36 mouse cellular contexts compared by ENCODE assay signal in the genomic region with DNA sequence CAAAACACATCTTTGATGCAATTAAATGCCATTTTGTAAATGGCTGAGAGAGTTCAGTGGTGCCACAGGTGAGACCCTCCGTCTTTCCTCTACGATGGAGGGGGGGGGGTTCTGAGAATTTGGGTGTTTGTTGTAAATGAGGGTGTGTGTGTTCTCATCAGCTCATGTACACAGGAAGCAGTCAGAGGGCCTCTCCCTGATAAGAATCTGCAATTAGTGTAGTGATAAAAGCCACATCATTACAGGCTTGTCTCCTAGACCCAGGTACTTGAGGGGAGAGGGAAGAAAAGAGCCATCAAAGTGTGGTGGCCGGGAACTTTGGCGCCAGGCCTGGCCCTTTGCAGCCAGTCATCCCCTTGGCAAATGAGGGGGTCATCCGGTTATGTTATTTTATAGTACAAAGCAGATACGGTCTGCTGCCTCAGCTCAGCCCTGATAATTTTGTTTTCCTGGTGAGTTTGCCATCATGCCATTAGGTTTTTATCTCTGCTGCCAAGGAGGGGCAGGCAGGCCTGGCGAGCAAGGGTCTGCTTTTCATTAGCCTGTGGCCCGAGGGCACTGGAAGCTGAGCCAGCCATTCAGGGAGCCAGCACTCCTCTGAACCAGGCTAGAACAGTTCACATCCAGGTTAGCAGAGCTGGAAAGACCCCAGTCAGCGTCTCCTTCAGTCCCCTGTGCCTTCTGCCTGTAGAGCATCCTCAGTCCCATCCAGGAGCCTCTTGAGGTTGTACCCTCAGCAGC. TPM values are rescaled to one million over a fixed set of nuclear protein-coding genes. Genes with fewer than 3 reads are reported as not detected.
DNase-seq lines count a peak whose midpoint lies in the region; ATAC-seq and TF ChIP-seq lines count a peak whose summit lies in the region.
"Had no signal": no experiment of that assay in that cellular context is flagged by ENCODE, and none has a peak within 500 bp of the region (broad histone marks: within the 10 kb centered on the region; RNA-seq: fewer than 3 reads in every experiment).

No protein-coding gene starts in this region.

- H3K4me1 ChIP-seq in forebrain, embryonic 14.5 days (ENCODE audit: control insufficient read depth, insufficient read depth, low read length), result no peaks in the 10 kb centered on the region
- no peaks in the 10 kb centered on the region for H3K4me1 ChIP-seq in forebrain, embryonic 11.5 days (replicated peaks; ENCODE audit: control insufficient read depth, insufficient read depth, low read length)
- peaks cover 22% of the 10 kb centered on the region for H3K4me1 ChIP-seq in limb, embryonic 10.5 days
- no peaks in the 10 kb centered on the region for H3K4me1 ChIP-seq in intestine, postnatal 0 days (replicated peaks; ENCODE audit: control insufficient read depth, insufficient read depth, low read length)
- H3K4me1 ChIP-seq: heart, embryonic 13.5 days; liver, embryonic 12.5 days; midbrain, embryonic 10.5 days had no signal

- no peak for ATAC-seq in forebrain, embryonic 14.5 days
- no peak for ATAC-seq in forebrain, embryonic 11.5 days (replicated peaks; ENCODE audit: low FRiP score)
- ATAC-seq in intestine, postnatal 0 days, result no peak
- ATAC-seq: forebrain, embryonic 16.5 days; hindbrain, postnatal 0 days; liver, embryonic 12.5 days; midbrain, embryonic 16.5 days had no signal

- intact Hi-C loops in heart, postnatal 10 days (cut with DNase I), result no loop called here

- H3K9me3 ChIP-seq in forebrain, embryonic 14.5 days (replicated peaks; ENCODE audit: control insufficient read depth, low read length), result no peaks in the 10 kb centered on the region
- H3K9me3 ChIP-seq in forebrain, embryonic 11.5 days (ENCODE audit: control insufficient read depth, low read length), result no peaks in the 10 kb centered on the region
- H3K9me3 ChIP-seq in limb, embryonic 10.5 days (replicated peaks), result no peaks in the 10 kb centered on the region
- H3K9me3 ChIP-seq in intestine, postnatal 0 days (ENCODE audit: control insufficient read depth), result no peaks in the 10 kb centered on the region
- H3K9me3 ChIP-seq: embryonic facial prominence, embryonic 13.5 days; G1E; heart, embryonic 13.5 days; limb, embryonic 13.5 days; liver, embryonic 12.5 days; midbrain, embryonic 10.5 days; neural tube, embryonic 13.5 days had no signal

- DNase-seq in forebrain, embryonic 14.5 days (ENCODE audit: low spot score), result peak; percentile 8
- no peak for DNase-seq in forebrain, embryonic 11.5 days (ENCODE audit: low spot score)
- DNase-seq in MN1 (ENCODE audit: low spot score), result peak; percentile 23
- peak; percentile 28 for DNase-seq in embryo, embryonic 11 days
- DNase-seq in limb, embryonic 10.5 days (ENCODE audit: low spot score), result peak; percentile 72
- DNase-seq in heart, postnatal 10 days, result no peak
- no peak for DNase-seq in spleen, postnatal 4 days (ENCODE audit: low spot score in 2 of 2)
- DNase-seq: cerebellum, adult 2 months; cerebellum, postnatal 36 days; gastrocnemius, postnatal 25 days; heart, adult 2 months; heart, postnatal 4 days; kidney, adult 18-20 months; lung, adult 18-20 months; lung, postnatal 10 days; retina, postnatal 1 day; right cerebral cortex, postnatal 25 days; thymus, postnatal 25 days had no signal

- WGBS in forebrain, embryonic 14.5 days, result 66% methylated on average over 9 of the region's 9 CpGs
- 67% methylated on average over 9 of the region's 9 CpGs for WGBS in forebrain, embryonic 11.5 days
- WGBS in limb, embryonic 10.5 days, result 33% methylated on average over 9 of the region's 9 CpGs
- WGBS in intestine, postnatal 0 days, result 69% methylated on average over 9 of the region's 9 CpGs

- H3K36me3 ChIP-seq in forebrain, embryonic 14.5 days (ENCODE audit: control insufficient read depth, insufficient read depth, low read length), result no peaks in the 10 kb centered on the region
- no peaks in the 10 kb centered on the region for H3K36me3 ChIP-seq in forebrain, embryonic 11.5 days (ENCODE audit: control insufficient read depth, insufficient read depth, low read length)
- no peaks in the 10 kb centered on the region for H3K36me3 ChIP-seq in limb, embryonic 10.5 days
- H3K36me3 ChIP-seq in intestine, postnatal 0 days (ENCODE audit: control insufficient read depth, insufficient read depth), result no peaks in the 10 kb centered on the region
- H3K36me3 ChIP-seq: embryonic facial prominence, embryonic 13.5 days; G1E; heart, embryonic 13.5 days; limb, embryonic 13.5 days; liver, embryonic 12.5 days; midbrain, embryonic 10.5 days; neural tube, embryonic 13.5 days had no signal

- H3K9ac ChIP-seq in forebrain, embryonic 14.5 days (ENCODE audit: low read length), result no peak overlapping the region
- H3K9ac ChIP-seq in forebrain, embryonic 11.5 days (ENCODE audit: low read length), result no peak overlapping the region
- H3K9ac ChIP-seq in intestine, postnatal 0 days (ENCODE audit: low read depth, low read length), result no peak overlapping the region
- H3K9ac ChIP-seq: embryonic facial prominence, embryonic 13.5 days; heart, embryonic 13.5 days; limb, embryonic 13.5 days; liver, embryonic 12.5 days; neural tube, embryonic 13.5 days had no signal

- H3K4me2 ChIP-seq in forebrain, embryonic 14.5 days (ENCODE audit: low read length), result no peak overlapping the region
- no peak overlapping the region for H3K4me2 ChIP-seq in forebrain, embryonic 11.5 days (ENCODE audit: low read depth, low read length, severe bottlenecking)
- no peak overlapping the region for H3K4me2 ChIP-seq in intestine, postnatal 0 days (replicated peaks; ENCODE audit: low read depth)
- H3K4me2 ChIP-seq: embryonic facial prominence, embryonic 13.5 days; heart, embryonic 13.5 days; limb, embryonic 13.5 days; liver, embryonic 12.5 days; neural tube, embryonic 13.5 days had no signal

- no peaks in the 10 kb centered on the region for H3K27me3 ChIP-seq in forebrain, embryonic 14.5 days (replicated peaks; ENCODE audit: control insufficient read depth, insufficient read depth, low read length)
- H3K27me3 ChIP-seq in forebrain, embryonic 11.5 days (ENCODE audit: control insufficient read depth, insufficient read depth, low read length), result no peaks in the 10 kb centered on the region; the same call in 1 of the 2 replicates
- H3K27me3 ChIP-seq in limb, embryonic 10.5 days (ENCODE audit: low read depth, poor library complexity, severe bottlenecking), result peaks cover 95% of the 10 kb centered on the region
- H3K27me3 ChIP-seq in intestine, postnatal 0 days (replicated peaks; ENCODE audit: control insufficient read depth, insufficient read depth, low read length), result no peaks in the 10 kb centered on the region
- H3K27me3 ChIP-seq: CH12.LX; neural tube, embryonic 13.5 days had no signal

- no peak overlapping the region for H3K27ac ChIP-seq in forebrain, embryonic 14.5 days (ENCODE audit: low read depth, low read length)
- H3K27ac ChIP-seq in forebrain, embryonic 11.5 days (ENCODE audit: low read depth, low read length), result no peak overlapping the region
- H3K27ac ChIP-seq in limb, embryonic 10.5 days, result peak overlapping the region; percentile 27; the same call in 1 of the 2 replicates
- no peak overlapping the region for H3K27ac ChIP-seq in intestine, postnatal 0 days (ENCODE audit: low read depth, low read length)
- H3K27ac ChIP-seq: embryonic facial prominence, embryonic 13.5 days; heart, adult 2 months; heart, embryonic 13.5 days; hindbrain, postnatal 0 days; kidney, postnatal 0 days; limb, embryonic 13.5 days; liver, embryonic 12.5 days; midbrain, embryonic 10.5 days; neural tube, embryonic 13.5 days had no signal

- TF ChIP-seq CTCF in intestine, postnatal 0 days (IDR thresholded peaks at IDR 0.05; ENCODE audit: low read depth), result no peak

- no peak overlapping the region for H3K4me3 ChIP-seq in forebrain, embryonic 14.5 days (ENCODE audit: low read depth, low read length)
- no peak overlapping the region for H3K4me3 ChIP-seq in forebrain, embryonic 11.5 days (ENCODE audit: low read depth, low read length)
- no peak overlapping the region for H3K4me3 ChIP-seq in limb, embryonic 10.5 days
- H3K4me3 ChIP-seq in intestine, postnatal 0 days (ENCODE audit: low read depth, low read length), result no peak overlapping the region
- H3K4me3 ChIP-seq: embryonic facial prominence, embryonic 13.5 days; erythroblast, embryonic 14.5 days; heart, adult 2 months; heart, embryonic 13.5 days; limb, embryonic 13.5 days; liver, embryonic 12.5 days; midbrain, embryonic 10.5 days; myocyte; neural tube, embryonic 13.5 days had no signal

RNA-seq across cellular contexts. Expression of gene H2al1j, which starts 59.7 kb away (rescaled TPM):
- not detected in 2 replicates for polyA plus RNA-seq in forebrain, embryonic 14.5 days (2014; fragmentation: Nextera tagmentation; extraction: Ambion mirVana)
- not detected in 2 replicates for polyA plus RNA-seq in forebrain, embryonic 11.5 days (2014; fragmentation: Nextera tagmentation; extraction: Ambion mirVana)
- not detected in 2 replicates for polyA plus RNA-seq in limb, embryonic 10.5 days (2016; fragmentation: Nextera tagmentation; extraction: Ambion mirVana)
- total RNA-seq in heart, postnatal 10 days (2021), result not detected
- polyA plus RNA-seq in intestine, postnatal 0 days (2015; fragmentation: Nextera tagmentation; extraction: Ambion mirVana), result not detected in 2 replicates
- total RNA-seq: CH12.LX; G1E; gastrocnemius, postnatal 25 days; heart, adult 2 months; heart, postnatal 4 days; hindbrain, postnatal 0 days; layer of hippocampus, postnatal 10 days had no signal
- polyA plus RNA-seq: cerebellum, adult 2 months; embryonic facial prominence, embryonic 13.5 days; erythroblast, embryonic 14.5 days; forebrain, embryonic 16.5 days; G1E; heart, adult 2 months; heart, embryonic 13.5 days; hindbrain, postnatal 0 days; kidney, postnatal 0 days; limb, embryonic 13.5 days; liver, embryonic 12.5 days; midbrain, embryonic 10.5 days; midbrain, embryonic 16.5 days; myocyte; neural tube, embryonic 13.5 days; spleen, adult 2 months; stomach, embryonic 14.5 days had no signal

Comparison
In these comparisons a context has a peak if more than half of its experiments do, and no peak if none do; other contexts are left out.
1. DNase-seq: peak in forebrain, embryonic 14.5 days (single experiment), MN1 (single experiment), embryo, embryonic 11 days (single experiment) and limb, embryonic 10.5 days (single experiment); none in forebrain, embryonic 11.5 days (single experiment), heart, postnatal 10 days (0 of 2) and spleen, postnatal 4 days (0 of 2).